Mouse (Mus musculus) forebrain, embryonic 15.5 days (tissue): ENCODE results near the gene Taf8. TPM values are rescaled to one million over a fixed set of nuclear protein-coding genes. Genes with fewer than 3 reads are reported as not detected.
A peak's percentile ranks its signal among the peaks of the same experiment; 100 is the strongest.

ENCODE experiments used
- ATAC-seq: fragments of 200-750 bp; cut with Nextera tagmentation; replicated peaks from 2 replicates; pipeline ENCODE4 v1.8.0; 2017; ENCODE audit warnings: mild to moderate bottlenecking, moderate TSS enrichment, moderate library complexity
- H3K27ac ChIP-seq: fragments of 300-500 bp; sonication (generic); replicated peaks from 2 replicates; pipeline ENCODE4 v1.5.1; 2015; ENCODE audit warnings: mild to moderate bottlenecking, inconsistent platforms
- H3K27me3 ChIP-seq: fragments of 300-500 bp; sonication (generic); 2 replicates; pipeline ENCODE4 v1.6.1; 2015; ENCODE audit warnings: inconsistent platforms
- H3K36me3 ChIP-seq: fragments of 300-500 bp; sonication (generic); 2 replicates; pipeline ENCODE4 v1.6.1; 2015; ENCODE audit warnings: mild to moderate bottlenecking, inconsistent platforms
- H3K4me1 ChIP-seq: fragments of 300-500 bp; sonication (generic); 2 replicates; pipeline ENCODE4 v1.6.1; 2015; ENCODE audit warnings: inconsistent platforms
- H3K4me2 ChIP-seq: fragments of 300-500 bp; sonication (generic); replicated peaks from 2 replicates; pipeline ENCODE4 v1.6.1; 2015; ENCODE audit warnings: mild to moderate bottlenecking, inconsistent platforms
- H3K4me3 ChIP-seq: fragments of 300-500 bp; sonication (generic); 2 replicates; pipeline ENCODE4 v1.5.1; 2015; ENCODE audit warnings: mild to moderate bottlenecking, inconsistent platforms
- H3K9ac ChIP-seq: fragments of 300-500 bp; sonication (generic); replicated peaks from 2 replicates; pipeline ENCODE4 v1.6.1; 2015; ENCODE audit warnings: mild to moderate bottlenecking, inconsistent platforms
- H3K9me3 ChIP-seq: fragments of 300-500 bp; sonication (generic); 2 replicates; pipeline ENCODE4 v1.6.1; 2016; ENCODE audit warnings: inconsistent platforms
- WGBS: fragments of 180-500 bp; shearing (Covaris S2); methylation state at CpG from one replicate; pipeline ENCODE4 v1.1.7; 2015; ENCODE audit warnings: mixed read lengths; 5-methylcytosine and 5-hydroxymethylcytosine counted together
- polyA plus RNA-seq: library from polyadenylated mRNA; unstranded; fragments of >200 nt; fragmentation: Nextera tagmentation; extraction: Ambion mirVana; gene quantifications from 2 replicates; pipeline ENCODE4 v1.2.1, GENCODE M21; 2015

The Taf8 gene
- polyA plus RNA-seq, result 25.2 and 26.2 TPM in 2 replicates

DNA sequence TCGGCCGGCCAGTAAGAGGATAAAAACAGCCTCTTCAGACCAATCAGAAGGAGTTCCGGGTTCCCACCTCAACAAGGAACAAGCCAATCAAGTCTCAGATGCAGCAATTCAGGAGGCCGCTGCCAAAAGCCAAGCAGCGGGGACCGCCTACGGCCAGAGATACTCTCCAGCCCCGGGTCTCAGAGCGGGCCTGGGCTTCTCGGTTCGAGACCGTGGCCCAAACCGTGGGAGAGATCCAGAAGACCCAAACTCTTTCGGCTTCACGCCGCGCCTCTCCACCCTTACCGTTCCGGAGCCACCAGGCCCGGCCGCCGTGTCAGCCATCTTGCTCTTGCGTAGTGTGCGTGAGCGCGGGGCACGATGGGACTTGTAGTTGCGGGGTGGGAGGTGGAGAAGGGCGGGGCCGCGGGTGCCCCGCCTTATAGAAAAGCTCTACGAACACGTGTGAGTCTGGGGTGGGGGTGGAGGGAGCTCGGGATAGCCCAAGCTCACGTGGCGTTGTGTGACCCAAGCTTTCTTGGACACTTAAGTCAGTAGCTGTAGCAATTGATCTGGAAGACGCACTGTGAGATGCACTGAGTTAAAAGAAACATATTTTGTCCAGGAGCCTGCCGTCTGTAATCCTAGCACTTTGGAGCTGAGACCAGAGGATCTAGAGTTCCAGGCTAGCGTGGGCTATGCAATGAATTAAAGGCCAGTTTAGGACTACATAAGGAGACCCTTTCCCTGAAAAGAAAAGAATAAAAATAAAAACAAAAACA is at the start of gene Taf8:
Gene Taf8, minus strand, starts transcription at position 347 of the 761 bp plus-strand sequence.
- Histone ChIP-seq H3K9ac (peak within 1 kb of the TSS; percentile 80), H3K9me3 (no peaks in the 10 kb centered on the region), H3K4me3 (peak within 1 kb of the TSS; percentile 66), H3K27me3 (no peaks in the 10 kb centered on the region; the same call in 1 of the 2 replicates), H3K4me1 (peaks cover 12% of the 10 kb centered on the region), H3K4me2 (peak within 1 kb of the TSS; percentile 67), H3K27ac (peak within 1 kb of the TSS; percentile 74), H3K36me3 (peaks cover 16% of the 10 kb centered on the region)
- ATAC-seq, result peak; percentile 98
- 1% methylated on average over 40 of the region's 40 CpGs for WGBS

- no peaks in the 10 kb centered on the region for H3K27me3 ChIP-seq
- H3K9ac ChIP-seq, result no peak overlapping the region
- H3K9me3 ChIP-seq, result no peaks in the 10 kb centered on the region
- no peak for ATAC-seq
- no peak overlapping the region for H3K4me3 ChIP-seq
- no peaks in the 10 kb centered on the region for H3K36me3 ChIP-seq
- H3K27ac ChIP-seq, result no peak overlapping the region
- H3K4me1 ChIP-seq, result no peaks in the 10 kb centered on the region
- no peak overlapping the region for H3K4me2 ChIP-seq
- 51% methylated on average over 7 of the region's 7 CpGs for WGBS
Measured at GRCm38 (mm10) chr17:47551049-47551448, 49.0 kb upstream of the Taf8 start.

- Histone ChIP-seq H3K4me2 (no peak overlapping the region; the same call in 1 of the 2 replicates), H3K27ac (no peak overlapping the region), H3K36me3 (no peaks in the 10 kb centered on the region), H3K4me1 (no peaks in the 10 kb centered on the region), H3K9me3 (no peaks in the 10 kb centered on the region), H3K27me3 (no peaks in the 10 kb centered on the region), H3K4me3 (no peak overlapping the region), H3K9ac (no peak overlapping the region)
- WGBS, result 69% methylated on average over 17 of the region's 17 CpGs
- ATAC-seq, result no peak
Measured at GRCm38 (mm10) chr17:47545861-47546331, 43.8 kb upstream of the Taf8 start.

DNA sequence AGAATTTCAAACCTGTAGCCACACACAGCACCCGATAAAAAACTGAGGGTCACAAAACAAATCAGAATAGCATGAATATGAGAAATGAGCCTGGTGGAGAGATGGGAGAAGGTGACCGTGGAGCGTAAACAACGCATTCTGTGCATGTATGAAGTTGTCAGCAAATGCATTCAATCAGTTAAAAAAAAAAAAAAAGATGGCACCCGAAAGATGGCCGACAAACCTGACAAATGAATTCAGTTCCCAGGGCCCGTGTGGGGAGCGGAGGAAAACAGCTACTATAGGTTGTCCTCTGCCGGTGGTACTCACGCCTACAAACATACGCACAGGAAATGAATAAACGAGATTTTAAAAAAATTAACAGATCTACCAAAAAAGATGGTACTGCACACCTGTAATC is 43.1 kb upstream of the Taf8 start:
- no peak overlapping the region for H3K4me3 ChIP-seq
- H3K27me3 ChIP-seq, result no peaks in the 10 kb centered on the region
- 91% methylated on average over 12 of the region's 12 CpGs for WGBS
- H3K4me2 ChIP-seq, result no peak overlapping the region
- H3K27ac ChIP-seq, result no peak overlapping the region
- no peaks in the 10 kb centered on the region for H3K4me1 ChIP-seq
- no peaks in the 10 kb centered on the region for H3K9me3 ChIP-seq
- H3K36me3 ChIP-seq, result no peaks in the 10 kb centered on the region
- no peak for ATAC-seq
- H3K9ac ChIP-seq, result no peak overlapping the region

- Histone ChIP-seq H3K27ac (no peak overlapping the region), H3K9ac (no peak overlapping the region), H3K36me3 (no peaks in the 10 kb centered on the region), H3K27me3 (no peaks in the 10 kb centered on the region), H3K4me3 (no peak overlapping the region), H3K4me1 (no peaks in the 10 kb centered on the region), H3K9me3 (no peaks in the 10 kb centered on the region), H3K4me2 (no peak overlapping the region)
- WGBS, result 75% methylated on average over 7 of the region's 7 CpGs
- no peak for ATAC-seq
Measured at GRCm38 (mm10) chr17:47543051-47543650, 41.1 kb upstream of the Taf8 start.

- Histone ChIP-seq H3K4me3 (no peak overlapping the region), H3K27me3 (no peaks in the 10 kb centered on the region)
Measured at GRCm38 (mm10) chr17:47542061-47542460, 40.0 kb upstream of the Taf8 start.

DNA sequence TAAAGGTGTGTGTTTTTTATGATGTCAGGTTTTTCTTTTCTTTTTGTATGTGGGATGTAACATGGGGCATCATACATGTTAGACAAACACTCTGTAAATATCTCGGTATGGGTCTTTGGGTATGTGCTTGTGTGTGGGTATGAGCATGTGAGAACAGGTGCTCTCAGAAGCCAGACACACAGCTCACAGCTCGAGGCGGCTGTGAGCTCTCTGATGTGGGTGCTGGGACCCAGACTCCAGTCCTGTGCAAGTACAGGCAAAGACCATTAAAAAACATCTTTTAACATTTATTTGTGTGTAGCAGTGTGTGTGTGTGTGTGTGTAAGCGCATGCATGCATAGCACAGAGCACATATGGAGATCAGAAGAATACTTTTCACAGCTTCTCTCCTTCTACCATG is 37.0 kb upstream of the Taf8 start:
- 94% methylated on average over 4 of the region's 4 CpGs for WGBS
- no peak overlapping the region for H3K4me3 ChIP-seq
- no peak for ATAC-seq

More at GRCm38 (mm10) chr17:47542061-47542460, 40.0 kb upstream of the Taf8 start:
- no peak overlapping the region for H3K9ac ChIP-seq
- 90% methylated on average over 4 of the region's 5 CpGs for WGBS
- no peak for ATAC-seq
- H3K4me1 ChIP-seq, result no peaks in the 10 kb centered on the region
- no peaks in the 10 kb centered on the region for H3K9me3 ChIP-seq
- H3K4me2 ChIP-seq, result no peak overlapping the region
- H3K36me3 ChIP-seq, result no peaks in the 10 kb centered on the region
- H3K27ac ChIP-seq, result no peak overlapping the region

GRCm38 (mm10) chr17:47538049-47538448 is 36.0 kb upstream of the Taf8 start:
- no peak overlapping the region for H3K4me2 ChIP-seq
- WGBS, result 89% methylated on average over 3 of the region's 3 CpGs
- H3K27me3 ChIP-seq, result no peaks in the 10 kb centered on the region
- H3K9ac ChIP-seq, result no peak overlapping the region
- ATAC-seq, result no peak
- H3K4me1 ChIP-seq, result no peaks in the 10 kb centered on the region
- no peaks in the 10 kb centered on the region for H3K9me3 ChIP-seq
- H3K27ac ChIP-seq, result no peak overlapping the region
- H3K36me3 ChIP-seq, result no peaks in the 10 kb centered on the region
- H3K4me3 ChIP-seq, result no peak overlapping the region

More for the DNA sequence above, 37.0 kb upstream of the Taf8 start:
- H3K36me3 ChIP-seq, result no peaks in the 10 kb centered on the region
- H3K4me2 ChIP-seq, result no peak overlapping the region
- H3K27ac ChIP-seq, result no peak overlapping the region
- no peaks in the 10 kb centered on the region for H3K4me1 ChIP-seq
- H3K9me3 ChIP-seq, result no peaks in the 10 kb centered on the region
- no peaks in the 10 kb centered on the region for H3K27me3 ChIP-seq
- no peak overlapping the region for H3K9ac ChIP-seq

- Histone ChIP-seq H3K4me2 (no peak overlapping the region), H3K9ac (no peak overlapping the region), H3K9me3 (no peaks in the 10 kb centered on the region), H3K36me3 (no peaks in the 10 kb centered on the region), H3K4me3 (no peak overlapping the region), H3K4me1 (no peaks in the 10 kb centered on the region), H3K27me3 (no peaks in the 10 kb centered on the region), H3K27ac (no peak overlapping the region)
- WGBS, result 75% methylated on average over 9 of the region's 9 CpGs
- no peak for ATAC-seq
Measured at GRCm38 (mm10) chr17:47535812-47536236, 33.7 kb upstream of the Taf8 start.

- Histone ChIP-seq H3K36me3 (no peaks in the 10 kb centered on the region), H3K4me3 (no peak overlapping the region), H3K27ac (no peak overlapping the region), H3K9me3 (no peaks in the 10 kb centered on the region), H3K27me3 (no peaks in the 10 kb centered on the region), H3K4me2 (no peak overlapping the region), H3K4me1 (no peaks in the 10 kb centered on the region), H3K9ac (no peak overlapping the region)
- ATAC-seq, result no peak
- 96% methylated on average over 13 of the region's 13 CpGs for WGBS
Measured at GRCm38 (mm10) chr17:47533691-47534090, 31.6 kb upstream of the Taf8 start.

GRCm38 (mm10) chr17:47532364-47532763 is 30.3 kb upstream of the Taf8 start:
- 97% methylated on average over 5 of the region's 5 CpGs for WGBS
- ATAC-seq, result no peak
- H3K36me3 ChIP-seq, result no peaks in the 10 kb centered on the region
- H3K9ac ChIP-seq, result no peak overlapping the region
- H3K9me3 ChIP-seq, result no peaks in the 10 kb centered on the region
- no peaks in the 10 kb centered on the region; the same call in 1 of the 2 replicates for H3K4me1 ChIP-seq
- H3K27me3 ChIP-seq, result no peaks in the 10 kb centered on the region
- no peak overlapping the region for H3K27ac ChIP-seq
- no peak overlapping the region for H3K4me3 ChIP-seq
- H3K4me2 ChIP-seq, result no peak overlapping the region

GRCm38 (mm10) chr17:47531387-47531818 is 29.3 kb upstream of the Taf8 start:
- H3K4me2 ChIP-seq, result no peak overlapping the region
- H3K9me3 ChIP-seq, result no peaks in the 10 kb centered on the region
- ATAC-seq, result no peak
- no peaks in the 10 kb centered on the region for H3K36me3 ChIP-seq
- H3K27me3 ChIP-seq, result no peaks in the 10 kb centered on the region
- H3K27ac ChIP-seq, result no peak overlapping the region
- H3K9ac ChIP-seq, result no peak overlapping the region
- no peak overlapping the region for H3K4me3 ChIP-seq
- no peaks in the 10 kb centered on the region; the same call in 1 of the 2 replicates for H3K4me1 ChIP-seq
- 42% methylated on average over 10 of the region's 10 CpGs for WGBS
